Mouse (Mus musculus) forebrain, postnatal 0 days (tissue): Measurements from ENCODE around the gene Khdrbs1. TPM values are rescaled to one million over a fixed set of nuclear protein-coding genes. Genes with fewer than 3 reads are reported as not detected.
"Not testable (repeated sequence)": the region's sequence is repeated elsewhere in the genome, so short reads cannot be mapped to it uniquely, and the experiment has no call there.

Experiments
- ATAC-seq: fragments of 200-750 bp; cut with Nextera tagmentation; 2 replicates; pipeline ENCODE4 v1.8.0; 2017; ENCODE audit warnings: mild to moderate bottlenecking, moderate library complexity
- DNase-seq: peaks from one replicate; pipeline ENCODE4 v3.0.0-alpha.2; 2015
- H3K27ac ChIP-seq: fragments of 300-500 bp; sonication (generic); 2 replicates; pipeline ENCODE4 v1.5.1; 2014; ENCODE audit warnings: low read depth, mild to moderate bottlenecking, antibody characterized with exemption, low read length, moderate library complexity, mixed read lengths
- H3K27me3 ChIP-seq: fragments of 300-500 bp; sonication (generic); 2 replicates; pipeline ENCODE4 v1.6.1; 2014; ENCODE audit warnings: mild to moderate bottlenecking, low read length, mixed read lengths; ENCODE audit not compliant: insufficient read depth
- H3K36me3 ChIP-seq: fragments of 300-500 bp; sonication (generic); 2 replicates; pipeline ENCODE4 v1.6.1; 2014; ENCODE audit warnings: mild to moderate bottlenecking, moderate library complexity; ENCODE audit not compliant: insufficient read depth
- H3K4me1 ChIP-seq: fragments of 300-500 bp; sonication (generic); 2 replicates; pipeline ENCODE4 v1.6.1; 2014; ENCODE audit warnings: antibody characterized with exemption; ENCODE audit not compliant: insufficient read depth
- H3K4me2 ChIP-seq: fragments of 300-500 bp; sonication (generic); 2 replicates; pipeline ENCODE4 v1.6.1; 2014; ENCODE audit warnings: low read depth, mild to moderate bottlenecking, moderate library complexity
- H3K4me3 ChIP-seq: fragments of 300-500 bp; sonication (generic); 2 replicates; pipeline ENCODE4 v1.5.1; 2014; ENCODE audit warnings: low read depth, low read length, mixed read lengths
- H3K9ac ChIP-seq: fragments of 300-500 bp; sonication (generic); 2 replicates; pipeline ENCODE4 v1.6.1; 2014; ENCODE audit warnings: mild to moderate bottlenecking
- H3K9me3 ChIP-seq: fragments of 300-500 bp; sonication (generic); 2 replicates; pipeline ENCODE4 v1.6.1; 2016; ENCODE audit warnings: low read length
- CTCF ChIP-seq: sonication (generic); IDR thresholded peaks from 2 replicates; pipeline ENCODE4 v1.5.1; 2016; ENCODE audit warnings: antibody characterized with exemption, control low read depth, low read depth
- WGBS: fragments of 180-500 bp; shearing (Covaris S2); extraction: QIAGEN DNeasy Blood & Tissue Kit; methylation state at CpG from one replicate; pipeline ENCODE4 v1.1.7; 2014; 5-methylcytosine and 5-hydroxymethylcytosine counted together
- polyA plus RNA-seq: library from polyadenylated mRNA; unstranded; fragments of >200 nt; fragmentation: Nextera tagmentation; extraction: Ambion mirVana; gene quantifications from 2 replicates; pipeline ENCODE4 v1.2.1, GENCODE M21; 2015
- total RNA-seq: library from RNA; depleted of rRNA; stranded (reverse); fragments of >200 nt; gene quantifications from 2 replicates; pipeline ENCODE4 v1.2.3, GENCODE M21; 2014

Gene Khdrbs1
- total and polyA plus RNA-seq, 2 experiments from 2014 or later = 105 to 128 TPM

GRCm38 (mm10) chr4:129746106-129746505 lies 4.0 kb upstream of the Khdrbs1 start:
- Histone ChIP-seq H3K4me1 (peaks cover 6% of the 10 kb centered on the region; the same call in 1 of the 2 replicates), H3K9me3 (no peaks in the 10 kb centered on the region), H3K4me3 (no peak overlapping the region), H3K27me3 (no peaks in the 10 kb centered on the region), H3K36me3 (no peaks in the 10 kb centered on the region), H3K9ac (no peak overlapping the region), H3K27ac (no peak overlapping the region), H3K4me2 (no peak overlapping the region)
- DNase-seq (no peak), ATAC-seq (no peak)
- no peak for TF ChIP-seq CTCF
- 76% methylated on average over 1 of the region's 1 CpGs for WGBS

GRCm38 (mm10) chr4:129743494-129743893 lies 1.4 kb upstream of the Khdrbs1 start:
- peak overlapping the region; percentile 71 for H3K4me2 ChIP-seq
- peak overlapping the region; percentile 88 for H3K9ac ChIP-seq
- TF ChIP-seq CTCF = no peak
- H3K9me3 ChIP-seq = no peaks in the 10 kb centered on the region
- no peaks in the 10 kb centered on the region for H3K27me3 ChIP-seq
- peaks cover 11% of the 10 kb centered on the region for H3K4me1 ChIP-seq
- ATAC-seq = no peak
- no peaks in the 10 kb centered on the region for H3K36me3 ChIP-seq
- no peak for DNase-seq
- peak overlapping the region; percentile 79 for H3K4me3 ChIP-seq
- peak overlapping the region; percentile 100; the same call in 1 of the 2 replicates for H3K27ac ChIP-seq
- WGBS = 32% methylated on average over 2 of the region's 2 CpGs

GRCm38 (mm10) chr4:129743010-129743390 lies 897 bp upstream of the Khdrbs1 start:
- Histone ChIP-seq H3K9me3 (no peaks in the 10 kb centered on the region), H3K27me3 (no peaks in the 10 kb centered on the region), H3K36me3 (no peaks in the 10 kb centered on the region), H3K9ac (peak overlapping the region; percentile 88), H3K4me3 (peak overlapping the region; percentile 79), H3K4me2 (peak overlapping the region; percentile 71), H3K27ac (peak overlapping the region; percentile 100), H3K4me1 (peaks cover 11% of the 10 kb centered on the region)
- no peak for TF ChIP-seq CTCF
- 5% methylated on average over 7 of the region's 7 CpGs for WGBS
- DNase-seq (peak; percentile 55), ATAC-seq (no peak)

- Histone ChIP-seq H3K4me3 (peak overlapping the region; percentile 79), H3K27ac (peak overlapping the region; percentile 93), H3K4me2 (peak overlapping the region; percentile 56), H3K4me1 (peaks cover 11% of the 10 kb centered on the region), H3K9me3 (no peaks in the 10 kb centered on the region), H3K9ac (peak overlapping the region; percentile 88), H3K27me3 (no peaks in the 10 kb centered on the region), H3K36me3 (no peaks in the 10 kb centered on the region)
- peak; percentile 18; the same call in 1 of the 2 replicates for ATAC-seq
- DNase-seq = no peak
- WGBS = 0% methylated on average over 19 of the region's 34 CpGs
- no peak for TF ChIP-seq CTCF
Measured at GRCm38 (mm10) chr4:129741974-129742231, 200 bp downstream of the Khdrbs1 start.

- DNase-seq (peak; percentile 56), ATAC-seq (no peak)
- H3K4me1 ChIP-seq = peaks cover 11% of the 10 kb centered on the region
- H3K27ac ChIP-seq = peak overlapping the region; percentile 93
- H3K4me3 ChIP-seq = peak overlapping the region; percentile 79
- under 1% methylated on average over 62 of the region's 62 CpGs for WGBS
- H3K4me2 ChIP-seq = peak overlapping the region; percentile 56
- no peak for TF ChIP-seq CTCF
- H3K9ac ChIP-seq = peak overlapping the region; percentile 88
- no peaks in the 10 kb centered on the region for H3K27me3 ChIP-seq
- H3K36me3 ChIP-seq = no peaks in the 10 kb centered on the region
- H3K9me3 ChIP-seq = no peaks in the 10 kb centered on the region
Measured at GRCm38 (mm10) chr4:129741251-129741973, 691 bp downstream of the Khdrbs1 start.

GRCm38 (mm10) chr4:129739111-129739645 lies 2.9 kb downstream of the Khdrbs1 start:
- no peak for ATAC-seq
- Histone ChIP-seq H3K4me2 (peak overlapping the region; percentile 56), H3K9ac (no peak overlapping the region), H3K27me3 (no peaks in the 10 kb centered on the region), H3K4me1 (peaks cover 11% of the 10 kb centered on the region), H3K27ac (no peak overlapping the region), H3K9me3 (no peaks in the 10 kb centered on the region), H3K36me3 (no peaks in the 10 kb centered on the region), H3K4me3 (peak overlapping the region; percentile 14; the same call in 1 of the 2 replicates)
- WGBS = 68% methylated on average over 4 of the region's 4 CpGs
- TF ChIP-seq CTCF = no peak
- no peak for DNase-seq

GRCm38 (mm10) chr4:129736173-129736572 lies 5.9 kb downstream of the Khdrbs1 start:
- no peaks in the 10 kb centered on the region for H3K27me3 ChIP-seq
- no peak for ATAC-seq
- no peak overlapping the region for H3K4me2 ChIP-seq
- WGBS = 76% methylated on average over 1 of the region's 1 CpGs
- DNase-seq = no peak
- H3K4me1 ChIP-seq = peaks cover 5% of the 10 kb centered on the region; the same call in 1 of the 2 replicates
- H3K4me3 ChIP-seq = no peak overlapping the region
- no peaks in the 10 kb centered on the region for H3K36me3 ChIP-seq
- TF ChIP-seq CTCF = no peak
- H3K9me3 ChIP-seq = no peaks in the 10 kb centered on the region
- no peak overlapping the region for H3K9ac ChIP-seq
- H3K27ac ChIP-seq = no peak overlapping the region

GRCm38 (mm10) chr4:129735485-129735884 lies 6.6 kb downstream of the Khdrbs1 start:
- H3K27me3 ChIP-seq, H3K9me3 ChIP-seq, H3K36me3 ChIP-seq, H3K27ac ChIP-seq, H3K4me1 ChIP-seq, DNase-seq, ATAC-seq, H3K4me3 ChIP-seq, H3K4me2 ChIP-seq, H3K9ac ChIP-seq: not testable (repeated sequence)
- WGBS = 86% methylated on average over 4 of the region's 4 CpGs
